Mouse (Mus musculus): Measurements from ENCODE around the gene Fam166b. TPM values are rescaled to one million over a fixed set of nuclear protein-coding genes. Genes with fewer than 3 reads are reported as not detected.

Gene Fam166b
- polyA plus RNA-seq, 1 experiment from 2014 or later: 0.29 TPM

GRCm38 (mm10) chr4:43394345-43394891 is 34.5 kb downstream of the Fam166b start:
- Histone ChIP-seq H3K4me2 (ENCODE audit: low read length) (no peak overlapping the region), H3K4me1 (ENCODE audit: control insufficient read depth, insufficient read depth, low read length) (peaks cover 5% of the 10 kb centered on the region; the same call in 1 of the 2 replicates), H3K27ac (ENCODE audit: low read depth, low read length) (no peak overlapping the region), H3K4me3 (ENCODE audit: low read depth, low read length) (no peak overlapping the region), H3K36me3 (ENCODE audit: control insufficient read depth, insufficient read depth, low read length) (no peaks in the 10 kb centered on the region), H3K9ac (ENCODE audit: low read length) (no peak overlapping the region), H3K27me3 (replicated peaks; ENCODE audit: control insufficient read depth, insufficient read depth, low read length) (no peaks in the 10 kb centered on the region), H3K9me3 (replicated peaks; ENCODE audit: control insufficient read depth, low read length) (no peaks in the 10 kb centered on the region)
- WGBS: 80% methylated on average over 15 of the region's 15 CpGs
- ATAC-seq (no peak), DNase-seq (ENCODE audit: low spot score) (no peak)

GRCm38 (mm10) chr4:43391521-43392050 is 37.3 kb downstream of the Fam166b start:
- H3K4me3 ChIP-seq (ENCODE audit: low read depth, low read length): no peak overlapping the region
- H3K4me2 ChIP-seq (ENCODE audit: low read length): no peak overlapping the region
- no peak overlapping the region for H3K9ac ChIP-seq (ENCODE audit: low read length)
- H3K27ac ChIP-seq (ENCODE audit: low read depth, low read length): no peak overlapping the region
- H3K36me3 ChIP-seq (ENCODE audit: control insufficient read depth, insufficient read depth, low read length): no peaks in the 10 kb centered on the region
- ATAC-seq (no peak), DNase-seq (ENCODE audit: low spot score) (no peak)
- no peaks in the 10 kb centered on the region for H3K4me1 ChIP-seq (ENCODE audit: control insufficient read depth, insufficient read depth, low read length)
- 86% methylated on average over 3 of the region's 3 CpGs for WGBS
- H3K27me3 ChIP-seq (replicated peaks; ENCODE audit: control insufficient read depth, insufficient read depth, low read length): no peaks in the 10 kb centered on the region
- H3K9me3 ChIP-seq (replicated peaks; ENCODE audit: control insufficient read depth, low read length): no peaks in the 10 kb centered on the region

GRCm38 (mm10) chr4:43389845-43390440 is 39.0 kb downstream of the Fam166b start:
- Histone ChIP-seq H3K4me1 (ENCODE audit: control insufficient read depth, insufficient read depth, low read length) (no peaks in the 10 kb centered on the region), H3K9me3 (replicated peaks; ENCODE audit: control insufficient read depth, low read length) (no peaks in the 10 kb centered on the region), H3K36me3 (ENCODE audit: control insufficient read depth, insufficient read depth, low read length) (no peaks in the 10 kb centered on the region), H3K4me2 (ENCODE audit: low read length) (no peak overlapping the region), H3K9ac (ENCODE audit: low read length) (no peak overlapping the region), H3K27me3 (replicated peaks; ENCODE audit: control insufficient read depth, insufficient read depth, low read length) (no peaks in the 10 kb centered on the region), H3K27ac (ENCODE audit: low read depth, low read length) (no peak overlapping the region), H3K4me3 (ENCODE audit: low read depth, low read length) (no peak overlapping the region)
- DNase-seq (ENCODE audit: low spot score): no peak
- WGBS: 68% methylated on average over 9 of the region's 9 CpGs
- ATAC-seq: no peak

- Histone ChIP-seq H3K27me3 (replicated peaks; ENCODE audit: control insufficient read depth, insufficient read depth, low read length) (no peaks in the 10 kb centered on the region), H3K4me1 (ENCODE audit: control insufficient read depth, insufficient read depth, low read length) (no peaks in the 10 kb centered on the region)
- WGBS: 76% methylated on average over 2 of the region's 2 CpGs
These were observed 39.5 kb downstream of the Fam166b start for GRCm38 (mm10) chr4:43389390-43389789.

GRCm38 (mm10) chr4:43386932-43387331 is 42.0 kb downstream of the Fam166b start:
- ATAC-seq (no peak), DNase-seq (ENCODE audit: low spot score) (no peak)
- Histone ChIP-seq H3K4me1 (ENCODE audit: control insufficient read depth, insufficient read depth, low read length) (no peaks in the 10 kb centered on the region), H3K9me3 (replicated peaks; ENCODE audit: control insufficient read depth, low read length) (no peaks in the 10 kb centered on the region), H3K9ac (ENCODE audit: low read length) (no peak overlapping the region), H3K36me3 (ENCODE audit: control insufficient read depth, insufficient read depth, low read length) (no peaks in the 10 kb centered on the region), H3K4me3 (ENCODE audit: low read depth, low read length) (no peak overlapping the region), H3K27ac (ENCODE audit: low read depth, low read length) (no peak overlapping the region), H3K27me3 (replicated peaks; ENCODE audit: control insufficient read depth, insufficient read depth, low read length) (no peaks in the 10 kb centered on the region), H3K4me2 (ENCODE audit: low read length) (no peak overlapping the region)

More at GRCm38 (mm10) chr4:43389390-43389789, 39.5 kb downstream of the Fam166b start:
- no peak overlapping the region for H3K4me3 ChIP-seq (ENCODE audit: low read depth, low read length)
- H3K4me2 ChIP-seq (ENCODE audit: low read length): no peak overlapping the region
- no peaks in the 10 kb centered on the region for H3K36me3 ChIP-seq (ENCODE audit: control insufficient read depth, insufficient read depth, low read length)
- DNase-seq (ENCODE audit: low spot score) (no peak), ATAC-seq (no peak)
- H3K27ac ChIP-seq (ENCODE audit: low read depth, low read length): no peak overlapping the region
- H3K9me3 ChIP-seq (replicated peaks; ENCODE audit: control insufficient read depth, low read length): no peaks in the 10 kb centered on the region
- H3K9ac ChIP-seq (ENCODE audit: low read length): no peak overlapping the region

GRCm38 (mm10) chr4:43384541-43384940 is 44.4 kb downstream of the Fam166b start:
- H3K9ac ChIP-seq (ENCODE audit: low read length): no peak overlapping the region
- 83% methylated on average over 3 of the region's 3 CpGs for WGBS
- no peaks in the 10 kb centered on the region for H3K9me3 ChIP-seq (replicated peaks; ENCODE audit: control insufficient read depth, low read length)
- peaks cover 8% of the 10 kb centered on the region for H3K4me1 ChIP-seq (ENCODE audit: control insufficient read depth, insufficient read depth, low read length)
- H3K36me3 ChIP-seq (ENCODE audit: control insufficient read depth, insufficient read depth, low read length): no peaks in the 10 kb centered on the region
- no peak overlapping the region for H3K4me2 ChIP-seq (ENCODE audit: low read length)
- H3K4me3 ChIP-seq (ENCODE audit: low read depth, low read length): no peak overlapping the region
- ATAC-seq (no peak), DNase-seq (ENCODE audit: low spot score) (no peak)
- H3K27me3 ChIP-seq (replicated peaks; ENCODE audit: control insufficient read depth, insufficient read depth, low read length): no peaks in the 10 kb centered on the region
- no peak overlapping the region for H3K27ac ChIP-seq (ENCODE audit: low read depth, low read length)

- Histone ChIP-seq H3K27ac (ENCODE audit: low read depth, low read length) (no peak overlapping the region), H3K27me3 (replicated peaks; ENCODE audit: control insufficient read depth, insufficient read depth, low read length) (no peaks in the 10 kb centered on the region), H3K4me2 (ENCODE audit: low read length) (no peak overlapping the region), H3K36me3 (ENCODE audit: control insufficient read depth, insufficient read depth, low read length) (no peaks in the 10 kb centered on the region), H3K4me1 (ENCODE audit: control insufficient read depth, insufficient read depth, low read length) (peaks cover 8% of the 10 kb centered on the region), H3K9me3 (replicated peaks; ENCODE audit: control insufficient read depth, low read length) (no peaks in the 10 kb centered on the region), H3K9ac (ENCODE audit: low read length) (no peak overlapping the region), H3K4me3 (ENCODE audit: low read depth, low read length) (no peak overlapping the region)
- ATAC-seq: no peak
- DNase-seq (ENCODE audit: low spot score): no peak
- WGBS: 87% methylated on average over 5 of the region's 5 CpGs
These were observed 44.9 kb downstream of the Fam166b start for GRCm38 (mm10) chr4:43384083-43384460.

- ATAC-seq (no peak), DNase-seq (ENCODE audit: low spot score) (no peak)
- Histone ChIP-seq H3K4me1 (ENCODE audit: control insufficient read depth, insufficient read depth, low read length) (peaks cover 8% of the 10 kb centered on the region), H3K27ac (ENCODE audit: low read depth, low read length) (no peak overlapping the region), H3K4me2 (ENCODE audit: low read length) (peak overlapping the region; percentile 93), H3K9ac (ENCODE audit: low read length) (no peak overlapping the region), H3K36me3 (ENCODE audit: control insufficient read depth, insufficient read depth, low read length) (no peaks in the 10 kb centered on the region), H3K27me3 (replicated peaks; ENCODE audit: control insufficient read depth, insufficient read depth, low read length) (no peaks in the 10 kb centered on the region), H3K4me3 (ENCODE audit: low read depth, low read length) (peak overlapping the region; percentile 64), H3K9me3 (replicated peaks; ENCODE audit: control insufficient read depth, low read length) (no peaks in the 10 kb centered on the region)
- 76% methylated on average over 11 of the region's 11 CpGs for WGBS
These were observed 45.5 kb downstream of the Fam166b start for GRCm38 (mm10) chr4:43383246-43384082.
